Mouse (Mus musculus): ENCODE measurements around the gene Rnf166.

- no peak for TF ChIP-seq POLR2A (IDR thresholded peaks at IDR 0.05; ENCODE audit: control insufficient read depth, extremely low read depth, insufficient read depth, low read length, poor library complexity)
- TF ChIP-seq CTCF (IDR thresholded peaks at IDR 0.05; ENCODE audit: borderline replicate concordance, control insufficient read depth, extremely low read depth, insufficient read depth, low read length, poor library complexity): no peak
These were observed 31.7 kb downstream of the Rnf166 start for GRCm38 (mm10) chr8:122444058-122444748.

All from thymus, adult 2 months (tissue).